Mouse (Mus musculus): Measurements from ENCODE around the gene Wfdc9. TPM values are rescaled to one million over a fixed set of nuclear protein-coding genes. Genes with fewer than 3 reads are reported as not detected.
A peak's percentile ranks its signal among the peaks of the same experiment; 100 is the strongest.

Wfdc9 gene
- polyA plus RNA-seq (2012; rRNA removed) = not detected in 2 replicates

DNA sequence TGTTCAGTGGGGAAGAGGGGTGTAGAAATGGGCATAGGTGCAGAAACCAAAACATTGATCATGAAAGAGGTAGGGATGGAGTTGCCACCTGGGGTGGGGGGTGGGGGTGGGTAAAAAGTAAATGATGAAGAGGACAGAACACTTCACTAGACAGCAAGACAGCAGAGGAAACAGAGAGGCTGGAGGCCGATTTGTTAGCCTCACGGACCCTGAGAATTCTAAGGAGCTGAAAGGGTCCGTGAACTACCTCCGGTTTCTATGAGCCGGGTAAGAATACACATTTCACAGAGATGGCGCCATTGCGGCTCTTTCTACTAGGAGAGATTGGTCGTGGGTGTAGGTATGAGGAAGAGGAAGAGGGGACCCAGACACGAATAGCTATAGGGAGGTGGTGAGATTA lies at the start of gene Wfdc9:
TSS of gene Wfdc9 (minus strand) at position 101 of the 400 bp plus-strand sequence.
- H3K27ac ChIP-seq (ENCODE audit: insufficient read depth, low read length) = no peak within 1 kb of the TSS
- TF ChIP-seq CTCF (IDR thresholded peaks at IDR 0.05; ENCODE audit: extremely low read depth, insufficient read depth, low read length) = no peak
- no peak within 1 kb of the TSS for H3K4me3 ChIP-seq (ENCODE audit: insufficient read depth, low read length)
- no peaks in the 10 kb centered on the region for H3K4me1 ChIP-seq (ENCODE audit: control insufficient read depth, insufficient read depth, low read length)

DNA sequence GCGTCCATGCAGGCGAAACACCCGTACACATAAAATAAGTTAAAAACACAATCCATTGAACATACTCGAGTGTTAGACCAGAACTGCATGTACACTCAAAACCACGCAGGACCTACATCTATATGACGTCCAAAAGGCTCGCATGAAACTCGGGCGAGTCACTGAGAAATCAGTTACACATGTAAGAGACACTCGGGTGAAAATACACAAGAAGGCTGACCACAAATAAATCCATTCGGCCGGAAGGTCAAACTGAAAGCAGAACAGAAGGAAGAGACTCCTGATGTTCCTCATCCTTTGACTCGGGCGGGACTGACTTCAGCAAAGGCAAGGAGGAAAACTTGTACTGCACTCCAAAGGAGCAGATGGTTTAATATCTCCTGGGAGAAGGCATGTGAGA lies 49.6 kb upstream of the Wfdc9 start:
- no peak for TF ChIP-seq CTCF (IDR thresholded peaks at IDR 0.05; ENCODE audit: extremely low read depth, insufficient read depth, low read length)
- TF ChIP-seq POLR2A (IDR thresholded peaks at IDR 0.05; ENCODE audit: extremely low read depth, insufficient read depth, low read length) = no peak
- Histone ChIP-seq H3K4me1 (ENCODE audit: control insufficient read depth, insufficient read depth, low read length) (no peaks in the 10 kb centered on the region), H3K27ac (ENCODE audit: insufficient read depth, low read length) (no peak overlapping the region), H3K4me3 (ENCODE audit: insufficient read depth, low read length) (no peak overlapping the region)

DNA sequence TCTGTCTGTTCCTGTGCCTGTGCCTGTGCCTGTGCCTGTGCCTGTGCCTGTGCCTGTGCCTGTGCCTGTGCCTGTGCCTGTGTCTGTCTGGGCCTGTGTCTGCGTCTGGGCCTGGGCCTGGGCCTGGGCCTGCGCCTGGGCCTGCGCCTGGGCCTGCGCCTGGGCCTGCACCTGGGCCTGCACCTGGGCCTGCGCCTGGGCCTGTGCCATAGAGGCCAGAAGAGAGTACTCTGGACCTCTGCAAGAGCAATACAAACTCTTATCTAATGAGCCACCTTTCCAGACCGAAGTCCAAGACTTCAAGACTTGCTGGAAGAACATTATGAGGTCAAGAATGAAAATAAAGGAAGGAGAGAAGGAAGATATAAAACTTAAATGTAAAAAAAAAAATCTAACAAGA lies 48.9 kb upstream of the Wfdc9 start:
- no peak overlapping the region for H3K4me3 ChIP-seq (ENCODE audit: insufficient read depth, low read length)
- TF ChIP-seq CTCF (IDR thresholded peaks at IDR 0.05; ENCODE audit: extremely low read depth, insufficient read depth, low read length) (no peak), POLR2A (IDR thresholded peaks at IDR 0.05; ENCODE audit: extremely low read depth, insufficient read depth, low read length) (no peak)
- no peaks in the 10 kb centered on the region for H3K4me1 ChIP-seq (ENCODE audit: control insufficient read depth, insufficient read depth, low read length)
- H3K27ac ChIP-seq (ENCODE audit: insufficient read depth, low read length) = no peak overlapping the region

DNA sequence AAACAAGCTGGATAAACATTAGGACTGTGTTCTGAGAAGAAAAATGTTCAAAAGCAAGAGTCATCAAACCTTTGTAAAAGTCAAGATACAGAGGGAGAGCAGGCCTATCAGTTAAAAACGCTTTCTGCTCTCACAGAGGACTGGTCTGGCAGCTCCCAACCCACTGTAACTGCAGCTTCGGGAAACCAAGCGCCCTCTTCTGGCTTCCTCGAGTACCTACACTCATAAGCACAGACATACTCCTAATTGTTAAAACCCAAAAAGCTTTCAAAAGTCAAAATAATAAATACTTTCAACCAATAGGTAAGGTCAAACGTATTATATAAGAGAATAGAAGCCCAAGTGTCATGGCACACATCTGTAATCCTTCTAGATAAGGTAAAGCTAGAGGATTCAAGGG lies 47.9 kb upstream of the Wfdc9 start:
- H3K4me3 ChIP-seq (ENCODE audit: insufficient read depth, low read length) = no peak overlapping the region
- H3K27ac ChIP-seq (ENCODE audit: insufficient read depth, low read length) = no peak overlapping the region
- H3K4me1 ChIP-seq (ENCODE audit: control insufficient read depth, insufficient read depth, low read length) = no peaks in the 10 kb centered on the region
- no peak for TF ChIP-seq POLR2A (IDR thresholded peaks at IDR 0.05; ENCODE audit: extremely low read depth, insufficient read depth, low read length)
- no peak for TF ChIP-seq CTCF (IDR thresholded peaks at IDR 0.05; ENCODE audit: extremely low read depth, insufficient read depth, low read length)

DNA sequence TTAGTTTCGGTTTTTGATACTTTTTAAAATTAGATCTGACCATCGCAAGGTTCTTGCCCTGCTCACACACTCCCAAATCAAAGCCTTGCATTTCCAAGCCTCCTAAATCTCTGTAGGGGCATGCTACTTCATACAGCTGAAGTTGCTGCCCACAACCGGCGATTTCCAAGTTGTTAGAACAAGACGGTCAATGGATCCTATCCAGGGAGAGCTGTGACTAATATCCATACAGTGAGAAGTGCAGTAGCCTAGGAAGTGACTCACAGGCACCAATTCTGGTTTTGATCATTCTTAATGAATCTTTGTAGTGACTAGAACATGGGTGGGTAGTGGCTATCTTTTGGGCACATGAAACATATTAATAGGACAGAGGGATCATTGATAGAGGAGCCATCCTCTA lies 45.4 kb upstream of the Wfdc9 start:
- H3K27ac ChIP-seq (ENCODE audit: insufficient read depth, low read length) = no peak overlapping the region

DNA sequence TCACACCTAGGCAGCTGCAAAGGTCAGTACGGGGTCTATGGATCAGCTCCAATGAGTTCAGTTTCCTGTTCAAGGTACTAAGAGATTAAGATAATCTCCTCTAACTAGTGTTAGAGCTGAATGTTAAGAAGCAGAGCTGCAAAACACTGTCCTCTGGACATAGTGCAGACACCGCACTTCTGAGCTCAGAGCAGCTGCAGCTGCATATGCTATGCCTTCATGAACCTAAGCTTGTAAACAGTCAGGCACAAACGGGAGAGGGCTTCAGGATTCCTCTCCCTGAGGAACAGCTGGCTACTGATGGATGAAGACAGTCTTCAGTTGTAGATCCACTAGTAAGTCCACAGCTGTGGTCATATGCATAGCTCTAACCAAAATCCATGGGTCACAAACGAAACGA lies 44.6 kb upstream of the Wfdc9 start:
- H3K27ac ChIP-seq (ENCODE audit: insufficient read depth, low read length) = no peak overlapping the region
- no peak for TF ChIP-seq CTCF (IDR thresholded peaks at IDR 0.05; ENCODE audit: extremely low read depth, insufficient read depth, low read length)
- no peak for TF ChIP-seq POLR2A (IDR thresholded peaks at IDR 0.05; ENCODE audit: extremely low read depth, insufficient read depth, low read length)
- no peak overlapping the region for H3K4me3 ChIP-seq (ENCODE audit: insufficient read depth, low read length)
- H3K4me1 ChIP-seq (ENCODE audit: control insufficient read depth, insufficient read depth, low read length) = no peaks in the 10 kb centered on the region

More for the DNA sequence above, 45.4 kb upstream of the Wfdc9 start:
- Histone ChIP-seq H3K4me1 (ENCODE audit: control insufficient read depth, insufficient read depth, low read length) (no peaks in the 10 kb centered on the region), H3K4me3 (ENCODE audit: insufficient read depth, low read length) (no peak overlapping the region)
- TF ChIP-seq POLR2A (IDR thresholded peaks at IDR 0.05; ENCODE audit: extremely low read depth, insufficient read depth, low read length) (no peak), CTCF (IDR thresholded peaks at IDR 0.05; ENCODE audit: extremely low read depth, insufficient read depth, low read length) (no peak)

DNA sequence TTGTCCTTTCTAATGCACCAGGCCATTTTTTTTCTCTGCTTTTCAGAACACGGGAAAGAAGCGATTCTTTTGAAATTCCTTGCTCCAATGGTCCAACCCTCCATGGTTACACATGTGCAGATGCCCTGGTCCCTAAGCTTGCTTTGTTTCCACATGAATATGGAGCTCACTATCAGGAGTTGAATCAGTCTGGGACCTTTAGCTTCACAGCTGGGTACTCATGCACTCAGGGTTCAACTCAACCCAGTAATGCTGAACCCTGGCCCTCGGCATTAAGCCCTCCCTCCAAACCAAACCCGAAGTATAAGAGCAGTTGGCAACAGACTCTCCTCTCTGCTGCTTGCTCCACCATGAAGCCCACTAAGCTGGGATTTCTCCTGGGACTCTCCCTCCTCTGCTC lies 41.8 kb upstream of the Wfdc9 start, which contains the start of gene Spint4:
TSS of gene Spint4 (plus strand) at position 301 of the 400 bp plus-strand sequence.
- no peak for TF ChIP-seq POLR2A (IDR thresholded peaks at IDR 0.05; ENCODE audit: extremely low read depth, insufficient read depth, low read length)
- no peak for TF ChIP-seq CTCF (IDR thresholded peaks at IDR 0.05; ENCODE audit: extremely low read depth, insufficient read depth, low read length)
- Histone ChIP-seq H3K4me3 (ENCODE audit: insufficient read depth, low read length) (no peak within 1 kb of the TSS), H3K4me1 (ENCODE audit: control insufficient read depth, insufficient read depth, low read length) (no peaks in the 10 kb centered on the region), H3K27ac (ENCODE audit: insufficient read depth, low read length) (no peak within 1 kb of the TSS)

DNA sequence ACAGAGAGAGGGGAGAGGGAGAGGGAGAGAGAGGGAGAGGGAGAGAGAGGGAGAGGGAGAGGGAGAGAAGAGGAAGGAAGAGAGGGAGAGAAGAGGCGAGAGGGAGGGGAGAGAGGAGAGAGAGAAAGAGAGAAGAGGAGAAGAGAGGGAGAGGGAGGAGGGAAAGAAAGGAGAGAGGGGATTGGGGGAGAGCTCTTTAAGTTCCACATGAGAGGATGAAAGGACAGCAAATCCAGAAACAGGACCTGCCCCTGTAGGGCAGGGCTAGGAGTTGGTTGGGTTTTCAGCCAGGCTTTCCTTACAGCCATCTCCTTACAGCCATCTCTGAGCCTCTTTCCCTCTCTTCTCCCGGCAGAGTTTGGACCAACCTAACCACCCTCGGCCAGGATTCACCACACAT lies 28.4 kb upstream of the Wfdc9 start, which contains the start of gene Wfdc13:
TSS of gene Wfdc13 (plus strand) at position 301 of the 400 bp plus-strand sequence.
- Histone ChIP-seq H3K27ac (ENCODE audit: insufficient read depth, low read length) (no peak within 1 kb of the TSS), H3K4me3 (ENCODE audit: insufficient read depth, low read length) (no peak within 1 kb of the TSS), H3K4me1 (ENCODE audit: control insufficient read depth, insufficient read depth, low read length) (no peaks in the 10 kb centered on the region)
- no peak for TF ChIP-seq CTCF (IDR thresholded peaks at IDR 0.05; ENCODE audit: extremely low read depth, insufficient read depth, low read length)
- TF ChIP-seq POLR2A (IDR thresholded peaks at IDR 0.05; ENCODE audit: extremely low read depth, insufficient read depth, low read length) = no peak

DNA sequence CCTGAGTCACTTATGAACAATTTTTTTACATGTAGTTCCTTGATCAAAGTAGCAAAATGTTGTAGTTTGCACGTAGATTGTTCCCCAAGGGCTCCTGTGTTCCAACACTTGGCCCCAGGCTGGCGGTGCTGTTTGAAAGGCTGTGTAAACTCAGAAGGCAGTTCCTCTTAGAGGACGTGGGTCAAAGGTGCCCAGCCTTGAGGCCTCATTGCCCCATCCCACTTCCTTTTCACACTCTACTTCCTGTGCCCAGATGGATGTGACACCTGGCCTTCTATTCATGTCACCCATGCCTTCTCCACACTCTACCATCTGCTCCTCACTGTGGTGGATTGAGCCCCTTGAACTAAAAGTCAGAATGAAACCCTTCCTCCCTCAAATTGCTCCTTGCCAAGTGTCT lies 23.5 kb upstream of the Wfdc9 start:
- Histone ChIP-seq H3K27ac (ENCODE audit: insufficient read depth, low read length) (no peak overlapping the region), H3K4me1 (ENCODE audit: control insufficient read depth, insufficient read depth, low read length) (no peaks in the 10 kb centered on the region), H3K4me3 (ENCODE audit: insufficient read depth, low read length) (no peak overlapping the region)
- TF ChIP-seq CTCF (IDR thresholded peaks at IDR 0.05; ENCODE audit: extremely low read depth, insufficient read depth, low read length) (no peak), POLR2A (IDR thresholded peaks at IDR 0.05; ENCODE audit: extremely low read depth, insufficient read depth, low read length) (no peak)

DNA sequence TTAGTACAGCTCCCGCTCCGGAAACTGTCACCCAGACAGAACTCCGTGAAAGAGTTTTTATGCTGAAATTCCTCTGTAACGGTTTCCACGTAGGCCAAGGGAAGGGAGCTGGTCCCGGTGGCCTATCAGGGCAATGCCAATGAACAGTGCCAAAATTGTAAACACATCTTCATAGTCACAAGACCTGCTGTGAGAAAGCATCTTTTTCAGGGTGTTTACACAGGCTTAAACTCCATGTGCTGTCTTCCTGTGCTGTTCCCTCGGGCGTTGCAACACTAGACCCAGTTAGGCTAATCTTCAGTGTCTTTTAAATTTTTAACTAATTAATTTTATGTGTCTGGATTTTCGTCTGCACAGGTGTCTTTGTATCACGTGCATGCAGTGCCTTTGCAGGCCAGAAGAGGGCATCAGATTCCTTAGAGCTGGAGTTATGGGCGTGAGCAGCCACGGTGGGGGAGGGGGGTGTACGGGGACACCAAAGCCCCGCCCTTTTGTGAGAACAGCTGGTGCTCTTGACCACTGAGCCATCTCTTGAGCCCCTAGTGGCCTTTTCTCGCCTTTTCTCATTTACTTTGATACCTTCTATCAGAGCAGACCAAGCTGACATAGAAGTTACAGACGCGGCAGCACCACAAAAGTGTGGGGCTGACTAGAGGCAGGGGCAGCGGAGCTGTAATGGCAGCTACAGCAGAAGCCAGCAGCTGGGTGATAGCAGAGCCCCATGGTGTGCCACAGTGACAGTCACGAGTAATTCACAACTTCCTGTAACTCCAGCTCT lies 22.7 kb upstream of the Wfdc9 start:
- Histone ChIP-seq H3K4me3 (ENCODE audit: insufficient read depth, low read length) (no peak overlapping the region), H3K27ac (ENCODE audit: insufficient read depth, low read length) (no peak overlapping the region), H3K4me1 (ENCODE audit: control insufficient read depth, insufficient read depth, low read length) (no peaks in the 10 kb centered on the region)
- TF ChIP-seq CTCF (IDR thresholded peaks at IDR 0.05; ENCODE audit: extremely low read depth, insufficient read depth, low read length) (peak; percentile 65), POLR2A (IDR thresholded peaks at IDR 0.05; ENCODE audit: extremely low read depth, insufficient read depth, low read length) (no peak)
